Mouse (Mus musculus) hindbrain, embryonic 16.5 days (tissue): ENCODE results near the gene Cers6. TPM values are rescaled to one million over a fixed set of nuclear protein-coding genes. Genes with fewer than 3 reads are reported as not detected.

Experiments
- ATAC-seq: fragments of 200-750 bp; cut with Nextera tagmentation; 2 replicates; pipeline ENCODE4 v1.8.0; 2017; ENCODE audit warnings: moderate TSS enrichment, moderate library complexity
- H3K27ac ChIP-seq: fragments of 300-500 bp; sonication (generic); 2 replicates; pipeline ENCODE4 v1.5.1; 2014; ENCODE audit warnings: low read depth, mild to moderate bottlenecking, control low read depth, low read length, moderate library complexity
- H3K27me3 ChIP-seq: fragments of 300-500 bp; sonication (generic); replicated peaks from 2 replicates; pipeline ENCODE4 v1.6.1; 2014; ENCODE audit warnings: low read length; ENCODE audit not compliant: control insufficient read depth, insufficient read depth
- H3K36me3 ChIP-seq: fragments of 300-500 bp; sonication (generic); 2 replicates; pipeline ENCODE4 v1.6.1; 2014; ENCODE audit warnings: mild to moderate bottlenecking, low read length, moderate library complexity, mixed read lengths; ENCODE audit not compliant: control insufficient read depth, insufficient read depth
- H3K4me1 ChIP-seq: fragments of 300-500 bp; sonication (generic); 2 replicates; pipeline ENCODE4 v1.6.1; 2014; ENCODE audit warnings: low read depth, low read length; ENCODE audit not compliant: control insufficient read depth, insufficient read depth
- H3K4me2 ChIP-seq: fragments of 300-500 bp; sonication (generic); 2 replicates; pipeline ENCODE4 v1.6.1; 2014; ENCODE audit warnings: mild to moderate bottlenecking, low read length, control low read depth, moderate library complexity
- H3K4me3 ChIP-seq: fragments of 300-500 bp; sonication (generic); 2 replicates; pipeline ENCODE4 v1.5.1; 2014; ENCODE audit warnings: mild to moderate bottlenecking, low read length, control low read depth, moderate library complexity
- H3K9ac ChIP-seq: fragments of 300-500 bp; sonication (generic); 2 replicates; pipeline ENCODE4 v1.6.1; 2014; ENCODE audit warnings: low read depth, mild to moderate bottlenecking, control low read depth, low read length, moderate library complexity
- H3K9me3 ChIP-seq: fragments of 300-500 bp; sonication (generic); 2 replicates; pipeline ENCODE4 v1.6.1; 2014; ENCODE audit warnings: mild to moderate bottlenecking, low read length, moderate library complexity; ENCODE audit not compliant: control insufficient read depth
- WGBS: fragments of 180-500 bp; shearing (Covaris S2); extraction: QIAGEN DNeasy Blood & Tissue Kit; methylation state at CpG from one replicate; pipeline ENCODE4 v1.1.7; 2014; 5-methylcytosine and 5-hydroxymethylcytosine counted together
- polyA plus RNA-seq: library from polyadenylated mRNA; unstranded; fragments of >200 nt; fragmentation: Nextera tagmentation; extraction: Ambion mirVana; gene quantifications from 2 replicates; pipeline ENCODE4 v1.2.1, GENCODE M21; 2015

Cers6 gene
- polyA plus RNA-seq, 1 experiment from 2014 or later = 45.0 TPM

- Histone ChIP-seq H3K27me3 (no peaks in the 10 kb centered on the region), H3K36me3 (no peaks in the 10 kb centered on the region), H3K4me3 (no peak overlapping the region), H3K9ac (no peak overlapping the region), H3K4me1 (peaks cover 3% of the 10 kb centered on the region; the same call in 1 of the 2 replicates), H3K9me3 (no peaks in the 10 kb centered on the region), H3K27ac (no peak overlapping the region), H3K4me2 (no peak overlapping the region)
- no peak for ATAC-seq
- WGBS = 77% methylated on average over 3 of the region's 3 CpGs
Observed at GRCm38 (mm10) chr2:69047805-69048204, 186.6 kb downstream of the Cers6 start.

- no peak overlapping the region for H3K27ac ChIP-seq
- no peak overlapping the region for H3K9ac ChIP-seq
- WGBS = 65% methylated on average over 7 of the region's 7 CpGs
- no peaks in the 10 kb centered on the region for H3K9me3 ChIP-seq
- H3K4me3 ChIP-seq = no peak overlapping the region
- H3K27me3 ChIP-seq = no peaks in the 10 kb centered on the region
- no peaks in the 10 kb centered on the region for H3K36me3 ChIP-seq
- H3K4me1 ChIP-seq = no peaks in the 10 kb centered on the region
- no peak for ATAC-seq
- no peak overlapping the region for H3K4me2 ChIP-seq
Observed at GRCm38 (mm10) chr2:69049179-69049578, 187.9 kb downstream of the Cers6 start.

DNA sequence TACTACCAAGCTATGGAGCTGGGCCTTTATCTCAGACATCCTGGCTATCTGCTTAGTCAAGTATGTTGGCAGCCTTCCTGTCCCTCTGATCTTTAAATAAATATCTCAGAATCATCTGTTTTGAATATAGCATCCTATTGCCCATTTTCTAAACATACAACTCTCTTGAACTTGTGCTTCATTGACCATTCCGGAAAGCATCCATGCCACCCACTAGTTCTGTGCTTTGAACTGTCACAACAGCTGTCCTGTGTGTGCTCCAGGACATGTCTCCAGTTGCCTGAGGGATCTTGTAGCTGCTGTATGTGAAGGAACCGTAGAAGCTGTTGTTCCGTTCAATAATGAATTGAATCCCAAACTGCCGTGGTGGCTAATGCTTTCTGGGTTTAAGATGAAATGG is 188.9 kb downstream of the Cers6 start:
- Histone ChIP-seq H3K27me3 (no peaks in the 10 kb centered on the region), H3K27ac (no peak overlapping the region), H3K9me3 (no peaks in the 10 kb centered on the region), H3K4me3 (no peak overlapping the region), H3K4me1 (no peaks in the 10 kb centered on the region; the same call in 1 of the 2 replicates), H3K9ac (no peak overlapping the region), H3K4me2 (no peak overlapping the region), H3K36me3 (no peaks in the 10 kb centered on the region)
- 61% methylated on average over 4 of the region's 4 CpGs for WGBS
- no peak for ATAC-seq

GRCm38 (mm10) chr2:69051596-69051995 is 190.4 kb downstream of the Cers6 start:
- Histone ChIP-seq H3K36me3 (no peaks in the 10 kb centered on the region), H3K9ac (no peak overlapping the region), H3K9me3 (no peaks in the 10 kb centered on the region), H3K27me3 (no peaks in the 10 kb centered on the region), H3K4me1 (no peaks in the 10 kb centered on the region; the same call in 1 of the 2 replicates), H3K4me3 (no peak overlapping the region), H3K27ac (no peak overlapping the region), H3K4me2 (no peak overlapping the region)
- WGBS = 75% methylated on average over 1 of the region's 1 CpGs
- ATAC-seq = no peak

DNA sequence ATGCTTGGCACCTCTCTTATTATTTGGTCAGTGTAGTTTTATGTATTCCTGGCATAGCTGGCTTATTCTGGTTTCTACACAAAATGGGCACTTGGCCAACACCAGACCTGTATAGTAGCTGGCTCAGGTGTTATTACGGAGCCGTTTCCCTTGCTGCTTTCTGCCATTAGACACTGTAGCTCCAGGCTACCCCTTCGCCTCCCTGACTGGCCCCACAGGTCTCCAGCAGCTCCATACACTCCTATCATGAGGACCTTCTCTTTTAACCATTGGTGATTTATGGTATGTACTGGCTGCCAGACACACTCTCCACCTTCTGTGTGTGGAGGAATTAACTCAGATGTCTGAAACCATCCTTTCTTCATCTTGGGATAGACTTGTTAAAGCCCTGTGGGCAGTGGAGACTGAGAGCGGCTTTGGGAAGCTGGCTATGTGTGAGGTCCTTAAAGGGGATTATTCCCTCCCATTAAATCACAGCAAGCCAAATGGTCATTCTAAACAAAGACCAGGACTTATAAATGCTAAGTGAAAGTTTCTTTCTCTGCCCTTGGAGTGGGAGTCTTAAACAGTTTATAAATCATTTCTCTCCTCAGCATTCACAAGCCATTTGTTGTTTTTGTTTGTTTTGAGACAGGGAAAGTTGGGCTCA is 192.1 kb downstream of the Cers6 start:
- WGBS = 63% methylated on average over 4 of the region's 4 CpGs
- no peak overlapping the region for H3K4me2 ChIP-seq
- ATAC-seq = no peak

DNA sequence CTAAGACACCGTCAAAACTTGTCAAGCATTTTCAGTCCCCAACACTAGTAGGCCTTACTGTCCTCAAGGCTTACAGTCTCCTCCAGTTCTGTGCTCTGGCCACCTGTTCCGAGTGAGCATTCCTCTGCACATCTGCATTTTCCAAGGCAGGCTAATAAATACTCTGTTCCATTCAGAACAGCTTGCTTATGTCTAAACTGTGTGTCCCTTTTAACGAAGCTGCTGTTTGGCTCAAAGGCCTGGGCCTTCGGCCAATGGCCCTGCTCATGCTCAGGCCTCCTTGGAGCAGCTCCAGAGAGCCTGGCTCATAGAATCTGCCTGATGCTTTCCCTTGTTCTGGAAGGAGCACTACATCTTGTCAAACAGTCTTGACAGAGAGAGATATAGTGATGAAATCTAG is 193.0 kb downstream of the Cers6 start:
- no peaks in the 10 kb centered on the region for H3K27me3 ChIP-seq
- no peak overlapping the region for H3K9ac ChIP-seq
- no peaks in the 10 kb centered on the region for H3K36me3 ChIP-seq
- H3K27ac ChIP-seq = no peak overlapping the region
- H3K4me1 ChIP-seq = no peaks in the 10 kb centered on the region; the same call in 1 of the 2 replicates
- no peaks in the 10 kb centered on the region for H3K9me3 ChIP-seq
- WGBS = 62% methylated on average over 4 of the region's 4 CpGs
- no peak overlapping the region for H3K4me2 ChIP-seq
- ATAC-seq = peak; percentile 90
- no peak overlapping the region for H3K4me3 ChIP-seq

More for the DNA sequence above, 192.1 kb downstream of the Cers6 start:
- H3K4me3 ChIP-seq = no peak overlapping the region
- no peak overlapping the region for H3K27ac ChIP-seq
- no peaks in the 10 kb centered on the region; the same call in 1 of the 2 replicates for H3K4me1 ChIP-seq
- H3K9ac ChIP-seq = no peak overlapping the region
- H3K36me3 ChIP-seq = no peaks in the 10 kb centered on the region
- H3K27me3 ChIP-seq = no peaks in the 10 kb centered on the region
- H3K9me3 ChIP-seq = no peaks in the 10 kb centered on the region

- Histone ChIP-seq H3K36me3 (no peaks in the 10 kb centered on the region), H3K4me1 (no peaks in the 10 kb centered on the region; the same call in 1 of the 2 replicates), H3K27ac (no peak overlapping the region), H3K9ac (no peak overlapping the region), H3K9me3 (no peaks in the 10 kb centered on the region), H3K27me3 (no peaks in the 10 kb centered on the region), H3K4me2 (no peak overlapping the region), H3K4me3 (no peak overlapping the region)
- ATAC-seq = no peak
- WGBS = 89% methylated on average over 6 of the region's 6 CpGs
Observed at GRCm38 (mm10) chr2:69055174-69055573, 193.9 kb downstream of the Cers6 start.

- H3K4me2 ChIP-seq = no peak overlapping the region
- no peak for ATAC-seq
- no peak overlapping the region for H3K4me3 ChIP-seq
- no peaks in the 10 kb centered on the region for H3K27me3 ChIP-seq
- no peak overlapping the region for H3K9ac ChIP-seq
- H3K9me3 ChIP-seq = no peaks in the 10 kb centered on the region
- H3K27ac ChIP-seq = no peak overlapping the region
- H3K4me1 ChIP-seq = no peaks in the 10 kb centered on the region
- H3K36me3 ChIP-seq = no peaks in the 10 kb centered on the region
Observed at GRCm38 (mm10) chr2:69061313-69061712, 200.1 kb downstream of the Cers6 start.

GRCm38 (mm10) chr2:69061910-69062689 is 200.9 kb downstream of the Cers6 start:
- no peaks in the 10 kb centered on the region for H3K4me1 ChIP-seq
- H3K4me3 ChIP-seq = no peak overlapping the region
- H3K36me3 ChIP-seq = no peaks in the 10 kb centered on the region
- no peaks in the 10 kb centered on the region for H3K27me3 ChIP-seq
- no peak overlapping the region for H3K9ac ChIP-seq
- no peak overlapping the region for H3K4me2 ChIP-seq
- 88% methylated on average over 5 of the region's 5 CpGs for WGBS
- ATAC-seq = no peak
- no peaks in the 10 kb centered on the region for H3K9me3 ChIP-seq
- H3K27ac ChIP-seq = no peak overlapping the region
